Mouse (Mus musculus) adrenal gland, adult 18-20 months (tissue): Measurements from ENCODE around the gene Clca3a1. TPM values are rescaled to one million over a fixed set of nuclear protein-coding genes. Genes with fewer than 3 reads are reported as not detected.

Source experiments
- DNase-seq, 2 experiments: peaks; one replicate each; pipeline ENCODE4 v3.0.0; 2021 to 2022; ENCODE audit warnings: low spot score in 2 of 2
- total RNA-seq, 2 experiments: library from RNA; stranded (reverse); gene quantifications; 1 replicate in 1 of 2; 2 replicates in 1 of 2; pipeline ENCODE4 v1.2.3; 2021

Clca3a1 gene
- total RNA-seq, 2 experiments from 2014 or later, result 0.77 to 2.4 TPM

DNA sequence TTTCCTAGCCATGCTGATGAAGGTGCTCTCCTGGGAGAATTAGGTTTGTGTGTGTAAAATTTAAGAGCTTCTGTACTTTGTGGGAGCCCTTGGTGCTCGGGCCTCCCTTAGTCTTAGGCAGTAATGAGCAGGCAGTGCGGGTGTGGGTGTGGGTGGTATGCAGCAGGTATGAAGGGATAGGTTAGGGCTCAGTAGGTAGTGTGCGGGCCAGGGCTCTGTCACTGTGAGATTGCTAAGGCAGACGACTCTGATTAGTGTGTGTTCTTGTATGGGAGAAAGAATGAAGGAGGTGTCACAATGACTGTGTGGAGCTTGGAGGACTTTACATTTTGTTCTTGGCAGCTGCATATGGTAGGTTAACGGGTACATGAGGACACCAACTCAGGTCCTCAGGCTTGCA is 74.6 kb downstream of the Clca3a1 start:
- DNase-seq, result no peak

DNA sequence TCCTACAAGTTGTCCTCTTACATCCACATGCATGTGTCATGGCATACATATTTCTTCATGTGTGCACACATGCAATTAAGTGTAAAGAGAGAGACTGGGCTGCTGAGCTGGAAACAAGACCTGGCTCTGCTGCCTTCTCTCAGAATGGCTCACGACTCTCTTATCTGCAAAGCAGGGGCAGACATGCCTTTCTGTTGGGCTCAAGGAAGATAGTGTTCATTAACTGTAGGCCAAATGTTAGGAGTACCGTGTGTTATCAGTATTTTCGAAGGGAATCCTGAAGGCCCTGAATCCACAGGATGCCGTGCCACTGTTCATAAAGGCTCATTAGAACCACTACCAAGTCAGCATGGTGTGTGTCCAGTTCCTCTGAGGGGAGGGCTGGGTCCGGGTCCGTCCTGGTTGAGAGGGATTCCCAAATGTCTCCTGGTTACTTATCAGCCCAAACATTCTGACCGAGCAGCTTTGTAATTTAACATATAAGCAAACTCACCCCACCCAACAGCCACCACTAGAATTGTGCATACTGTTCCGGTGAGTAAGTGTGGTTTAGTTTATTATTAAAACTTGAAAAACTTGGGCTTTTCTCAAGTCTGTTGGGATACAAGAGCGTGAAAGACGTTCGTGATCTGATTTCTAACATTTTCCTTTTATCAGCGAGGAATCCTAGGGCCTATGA is 77.5 kb downstream of the Clca3a1 start:
- no peak for DNase-seq

DNA sequence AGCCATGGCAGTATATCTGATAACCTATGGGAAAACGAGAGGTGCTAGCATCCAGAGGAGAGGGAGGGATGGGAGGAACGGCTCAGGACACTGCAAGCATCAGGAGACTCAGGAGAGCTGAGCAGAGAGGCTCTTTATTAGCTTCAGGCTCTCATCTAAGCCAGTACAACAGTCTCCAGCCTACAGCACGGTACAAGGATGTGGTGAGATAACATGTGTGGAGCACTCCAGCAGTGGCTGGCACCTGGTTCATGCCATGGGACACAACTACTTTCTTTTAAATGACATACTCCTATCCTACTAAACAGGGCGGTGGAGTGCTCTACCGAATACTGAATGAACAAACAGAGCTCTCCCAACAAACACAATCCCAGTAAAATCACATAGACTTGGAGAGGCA is 79.2 kb downstream of the Clca3a1 start:
- DNase-seq, result no peak

DNA sequence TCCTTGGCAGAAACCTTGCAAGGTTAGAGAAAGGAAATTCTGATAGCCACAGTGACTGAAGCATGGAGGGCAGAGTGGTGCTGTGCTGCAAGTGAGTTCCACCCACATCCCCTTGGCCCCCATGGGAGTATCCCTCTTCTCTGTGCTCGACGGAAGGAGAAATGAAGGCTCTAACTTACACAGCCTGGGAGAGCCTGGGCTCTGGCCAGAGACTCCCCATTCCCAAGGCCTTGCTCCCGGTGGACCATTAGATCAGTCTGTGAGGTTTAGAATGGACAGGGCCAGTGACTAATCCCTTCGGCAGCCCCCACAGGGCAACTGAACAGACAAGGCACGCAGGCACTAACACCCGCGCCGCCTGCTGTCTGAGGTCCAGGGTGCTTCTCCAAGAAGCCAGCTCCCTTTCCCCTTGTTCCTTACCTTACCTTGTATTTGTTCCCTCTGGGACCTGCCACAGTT is 81.0 kb downstream of the Clca3a1 start:
- DNase-seq, result no peak

Other genes with a start within 250 kb of the Clca3a1 start
- gene Hs2st1, start 190.8 kb downstream of the Clca3a1 start, total RNA-seq, result 10 to 100 TPM; 13.9 to 14.7 TPM
- gene Selenof, start 190.7 kb downstream of the Clca3a1 start, total RNA-seq, result 100 to 1,000 TPM; 324 to 336 TPM
- 100 to 1,000 TPM; 162 to 278 TPM for gene Sh3glb1, start 40.6 kb downstream of the Clca3a1 start, total RNA-seq
- not detected for gene Clca3a2, start 58.5 kb upstream of the Clca3a1 start, total RNA-seq
- not detected for gene Clca3b, start 88.4 kb upstream of the Clca3a1 start, total RNA-seq
- gene Clca4b, start 171.6 kb upstream of the Clca3a1 start, total RNA-seq, result not detected
- gene Clca4a, start 214.1 kb upstream of the Clca3a1 start, total RNA-seq, result not detected